Comparison of ENCODE assay signal across 17 mouse cellular contexts in genomic region chr7:79255752-79256151, GRCm38 (mm10). TPM values are rescaled to one million over a fixed set of nuclear protein-coding genes. Genes with fewer than 3 reads are reported as not detected.
DNase-seq lines count a peak whose midpoint lies in the region; ATAC-seq and TF ChIP-seq lines count a peak whose summit lies in the region.
"Had no signal": no experiment of that assay in that cellular context is flagged by ENCODE, and none has a peak within 500 bp of the region (broad histone marks: within the 10 kb centered on the region; RNA-seq: fewer than 3 reads in every experiment).

No protein-coding gene starts in this region.

- no peak overlapping the region for H3K4me3 ChIP-seq in heart, adult 2 months
- H3K4me3 ChIP-seq in heart, embryonic 11.5 days (ENCODE audit: low read depth, low read length) = no peak overlapping the region
- no peak overlapping the region for H3K4me3 ChIP-seq in liver, embryonic 15.5 days (replicated peaks)
- no peak overlapping the region for H3K4me3 ChIP-seq in liver, embryonic 12.5 days
- no peak overlapping the region for H3K4me3 ChIP-seq in MEL (ENCODE audit: control insufficient read depth in 1 of 2, insufficient read depth in 1 of 2, low read depth in 2 of 2, low read length in 2 of 2)
- no peak overlapping the region for H3K4me3 ChIP-seq in liver, postnatal 0 days (ENCODE audit: low read depth, low read length)
- H3K4me3 ChIP-seq: gastrocnemius, adult 2 months; hindbrain, embryonic 15.5 days; limb, embryonic 13.5 days; midbrain, embryonic 12.5 days had no signal

- H3K27me3 ChIP-seq in heart, adult 2 months (ENCODE audit: control insufficient read depth, insufficient read depth, low read length) = no peaks in the 10 kb centered on the region
- no peaks in the 10 kb centered on the region for H3K27me3 ChIP-seq in heart, embryonic 11.5 days (ENCODE audit: control insufficient read depth, insufficient read depth, low read length)
- H3K27me3 ChIP-seq in liver, embryonic 15.5 days = no peaks in the 10 kb centered on the region
- H3K27me3 ChIP-seq in liver, embryonic 12.5 days (replicated peaks) = no peaks in the 10 kb centered on the region
- H3K27me3 ChIP-seq in MEL (ENCODE audit: control insufficient read depth in 1 of 2, insufficient read depth in 2 of 2, low read length in 2 of 2) = peaks cover 0 to 2% of the 10 kb centered on the region in 2 experiments; a peak in 3 of 4 replicates
- H3K27me3 ChIP-seq in liver, postnatal 0 days (ENCODE audit: insufficient read depth, low read length) = no peaks in the 10 kb centered on the region
- H3K27me3 ChIP-seq: hindbrain, embryonic 15.5 days; limb, embryonic 13.5 days; midbrain, embryonic 12.5 days had no signal

- TF ChIP-seq EP300 in heart, adult 2 months (IDR thresholded peaks at IDR 0.05; ENCODE audit: insufficient read depth, low read depth, low read length) = no peak
- no peak for TF ChIP-seq EP300 in MEL (IDR thresholded peaks at IDR 0.05; ENCODE audit: low read depth in 1 of 2, low read length in 2 of 2)
- TF ChIP-seq EP300 in liver, postnatal 0 days (IDR thresholded peaks at IDR 0.05; ENCODE audit: low read depth) = no peak

- peak overlapping the region; percentile 64 for H3K27ac ChIP-seq in heart, adult 2 months
- no peak overlapping the region for H3K27ac ChIP-seq in heart, embryonic 11.5 days (ENCODE audit: low read depth, low read length)
- H3K27ac ChIP-seq in liver, embryonic 15.5 days (replicated peaks) = 0 out of 2 replicates have a peak overlapping the region, but pooled peaks have one; percentile 45
- no peak overlapping the region for H3K27ac ChIP-seq in liver, embryonic 12.5 days
- H3K27ac ChIP-seq in MEL (ENCODE audit: control insufficient read depth, low read depth, low read length) = no peak overlapping the region
- H3K27ac ChIP-seq in liver, postnatal 0 days (ENCODE audit: low read depth) = peak overlapping the region; percentile 85; the same call in 1 of the 2 replicates
- H3K27ac ChIP-seq: gastrocnemius, adult 2 months; hindbrain, embryonic 15.5 days; limb, embryonic 13.5 days; midbrain, embryonic 12.5 days had no signal

- H3K9me3 ChIP-seq in heart, embryonic 11.5 days (replicated peaks; ENCODE audit: control insufficient read depth, low read length) = no peaks in the 10 kb centered on the region
- no peaks in the 10 kb centered on the region for H3K9me3 ChIP-seq in liver, embryonic 15.5 days (replicated peaks)
- no peaks in the 10 kb centered on the region for H3K9me3 ChIP-seq in liver, embryonic 12.5 days (replicated peaks)
- H3K9me3 ChIP-seq in MEL (replicated peaks; ENCODE audit: insufficient read depth, low read length) = no peaks in the 10 kb centered on the region
- H3K9me3 ChIP-seq in liver, postnatal 0 days (ENCODE audit: low read length) = no peaks in the 10 kb centered on the region
- H3K9me3 ChIP-seq: hindbrain, embryonic 15.5 days; limb, embryonic 13.5 days; midbrain, embryonic 12.5 days had no signal

- no peaks in the 10 kb centered on the region for H3K36me3 ChIP-seq in heart, adult 2 months (ENCODE audit: control insufficient read depth, insufficient read depth, low read length)
- no peaks in the 10 kb centered on the region for H3K36me3 ChIP-seq in heart, embryonic 11.5 days (ENCODE audit: control insufficient read depth, insufficient read depth, low read length)
- H3K36me3 ChIP-seq in liver, embryonic 15.5 days (replicated peaks) = no peaks in the 10 kb centered on the region
- H3K36me3 ChIP-seq in liver, embryonic 12.5 days = no peaks in the 10 kb centered on the region
- no peaks in the 10 kb centered on the region for H3K36me3 ChIP-seq in MEL (ENCODE audit: control insufficient read depth in 1 of 2, insufficient read depth in 2 of 2, low read length in 2 of 2)
- no peaks in the 10 kb centered on the region for H3K36me3 ChIP-seq in liver, postnatal 0 days (replicated peaks; ENCODE audit: insufficient read depth, low read length)
- H3K36me3 ChIP-seq: hindbrain, embryonic 15.5 days; limb, embryonic 13.5 days; midbrain, embryonic 12.5 days had no signal

- peaks cover 6% of the 10 kb centered on the region for H3K4me1 ChIP-seq in heart, adult 2 months (ENCODE audit: control insufficient read depth, insufficient read depth, low read length)
- H3K4me1 ChIP-seq in heart, embryonic 11.5 days (ENCODE audit: control insufficient read depth, insufficient read depth, low read length) = no peaks in the 10 kb centered on the region; the same call in none of the 2 replicates
- H3K4me1 ChIP-seq in liver, embryonic 15.5 days (replicated peaks) = peaks cover 29% of the 10 kb centered on the region
- H3K4me1 ChIP-seq in liver, embryonic 12.5 days = peaks cover 11% of the 10 kb centered on the region
- H3K4me1 ChIP-seq in MEL (ENCODE audit: control insufficient read depth in 1 of 2, insufficient read depth in 2 of 2, low read length in 2 of 2) = peaks cover 0 to 3% of the 10 kb centered on the region in 2 experiments; a peak in 2 of 4 replicates
- peaks cover 26% of the 10 kb centered on the region for H3K4me1 ChIP-seq in liver, postnatal 0 days (ENCODE audit: insufficient read depth)
- H3K4me1 ChIP-seq: hindbrain, embryonic 15.5 days; midbrain, embryonic 12.5 days had no signal

- no peaks in the 10 kb centered on the region for H3K79me2 ChIP-seq in heart, adult 2 months (replicated peaks; ENCODE audit: control insufficient read depth, insufficient read depth, low read length)
- H3K79me2 ChIP-seq in MEL (ENCODE audit: control insufficient read depth, insufficient read depth, low read length, poor library complexity) = no peaks in the 10 kb centered on the region

- DNase-seq in heart, adult 2 months = no peak
- DNase-seq in MEL (ENCODE audit: low read depth, low spot score) = peak; percentile 33
- DNase-seq in liver, postnatal 0 days = no peak
- DNase-seq in retina, embryonic 14.5 days (ENCODE audit: low spot score) = no peak
- no peak for DNase-seq in kidney, postnatal 25 days
- DNase-seq: cerebellum, adult 11-12 months; gastrocnemius, adult 2 months; kidney, adult 8-10 months; lung, postnatal 14 days; thymus, postnatal 4 days had no signal

- no peak for TF ChIP-seq POLR2A in heart, adult 2 months (IDR thresholded peaks at IDR 0.05; ENCODE audit: insufficient read depth, low read depth, low read length)
- TF ChIP-seq POLR2A in MEL (IDR thresholded peaks at IDR 0.05; ENCODE audit: control insufficient read depth in 1 of 2, insufficient read depth in 1 of 2, low read depth in 1 of 2, low read length in 2 of 2, poor library complexity in 1 of 2) = no peak

- no peak; the same call in 1 of the 2 replicates for TF ChIP-seq RAD21 in MEL (IDR thresholded peaks at IDR 0.05; ENCODE audit: low read depth, low read length)

- intact Hi-C loops in heart, adult 2 months (cut with DNase I) = no loop called here

- no peak for ATAC-seq in heart, embryonic 11.5 days (replicated peaks; ENCODE audit: insufficient number of reproducible peaks, low FRiP score, low TSS enrichment)
- ATAC-seq in liver, embryonic 15.5 days (ENCODE audit: insufficient read depth) = no peak
- ATAC-seq in liver, embryonic 12.5 days = no peak
- no peak for ATAC-seq in liver, postnatal 0 days
- ATAC-seq: forebrain, embryonic 14.5 days had no signal

- H3K9ac ChIP-seq in heart, adult 2 months (ENCODE audit: low read depth, low read length) = no peak overlapping the region
- no peak overlapping the region for H3K9ac ChIP-seq in heart, embryonic 11.5 days (ENCODE audit: low read depth, low read length)
- no peak overlapping the region for H3K9ac ChIP-seq in liver, embryonic 15.5 days
- no peak overlapping the region for H3K9ac ChIP-seq in liver, embryonic 12.5 days
- no peak overlapping the region for H3K9ac ChIP-seq in MEL (ENCODE audit: control insufficient read depth, low read depth, low read length, poor library complexity, severe bottlenecking)
- no peak overlapping the region for H3K9ac ChIP-seq in liver, postnatal 0 days (replicated peaks)
- H3K9ac ChIP-seq: hindbrain, embryonic 15.5 days; limb, embryonic 13.5 days; midbrain, embryonic 12.5 days had no signal

- peak; percentile 33 for TF ChIP-seq CTCF in heart, adult 2 months (IDR thresholded peaks at IDR 0.05)
- TF ChIP-seq CTCF in MEL (IDR thresholded peaks at IDR 0.05 in 2 of 3, conservative IDR thresholded peaks at IDR 0.05 in 1 of 3; ENCODE audit: control insufficient read depth in 1 of 3, insufficient read depth in 1 of 3, low read depth in 2 of 3, low read length in 3 of 3, poor library complexity in 1 of 3, severe bottlenecking in 1 of 3) = peak; percentile 34 to 45 (median 41)
- TF ChIP-seq CTCF in liver, postnatal 0 days (IDR thresholded peaks at IDR 0.05; ENCODE audit: low read depth) = peak; percentile 33

- H3K4me2 ChIP-seq in heart, embryonic 11.5 days = no peak overlapping the region
- no peak overlapping the region for H3K4me2 ChIP-seq in liver, embryonic 15.5 days
- no peak overlapping the region for H3K4me2 ChIP-seq in liver, embryonic 12.5 days
- no peak overlapping the region for H3K4me2 ChIP-seq in liver, postnatal 0 days (ENCODE audit: low read depth, low read length)
- H3K4me2 ChIP-seq: hindbrain, embryonic 15.5 days; limb, embryonic 13.5 days; midbrain, embryonic 12.5 days had no signal

- WGBS in heart, adult 2 months = 84% methylated on average over 10 of the region's 10 CpGs
- WGBS in heart, embryonic 11.5 days (ENCODE audit: insufficient replicate concordance) = 80% methylated on average over 10 of the region's 10 CpGs
- WGBS in liver, embryonic 15.5 days (ENCODE audit: insufficient replicate concordance) = 76% methylated on average over 10 of the region's 10 CpGs
- WGBS in liver, embryonic 12.5 days (ENCODE audit: insufficient replicate concordance) = 72% methylated on average over 10 of the region's 10 CpGs
- 86% methylated on average over 10 of the region's 10 CpGs for WGBS in liver, postnatal 0 days (ENCODE audit: insufficient replicate concordance)

TF ChIP-seq in MEL, 35 proteins besides CTCF, POLR2A, EP300 and RAD21 (continues in another document):
- no peak for TF ChIP-seq UBTF (IDR thresholded peaks at IDR 0.05; ENCODE audit: borderline replicate concordance, insufficient read depth, low read depth, low read length)
- TF ChIP-seq ZC3H11A (IDR thresholded peaks at IDR 0.05; ENCODE audit: low read depth, low read length) = no peak
- TF ChIP-seq MAFK (IDR thresholded peaks at IDR 0.05; ENCODE audit: borderline replicate concordance, low read depth, low read length) = no peak
- no peak for TF ChIP-seq NRF1 (IDR thresholded peaks at IDR 0.05; ENCODE audit: insufficient read depth, low read depth, low read length, poor library complexity, severe bottlenecking)
- no peak for TF ChIP-seq MAZ (IDR thresholded peaks at IDR 0.05; ENCODE audit: low read depth, low read length)

RNA-seq across cellular contexts. Expression of gene Abhd2, which starts 17.2 kb away (rescaled TPM):
- 10 to 100 TPM; 33.8 to 36.3 TPM for total RNA-seq in heart, adult 2 months (2021)
- 8.4 and 15.8 TPM in 2 replicates for polyA plus RNA-seq in heart, adult 2 months (2012; rRNA removed)
- 4.9 and 6.1 TPM in 2 replicates for polyA plus RNA-seq in heart, embryonic 11.5 days (2014; fragmentation: Nextera tagmentation; extraction: Ambion mirVana)
- polyA plus RNA-seq in liver, embryonic 15.5 days (2015; fragmentation: Nextera tagmentation; extraction: Ambion mirVana) = 11.4 TPM in 2 replicates
- polyA plus RNA-seq in liver, embryonic 12.5 days (2016; fragmentation: Nextera tagmentation; extraction: Ambion mirVana) = 9.6 and 10.5 TPM in 2 replicates
- total RNA-seq in MEL (2012; rRNA removed) = 13.6 and 13.7 TPM in 2 replicates
- polyA plus RNA-seq in MEL (2012; ENCODE audit: insufficient read depth in 1 of 2, insufficient read length in 2 of 2, low read depth in 1 of 2, low replicate concordance in 2 of 2, missing spikeins in 1 of 2) = 10 to 100 TPM in 1 of 2 experiments, not detected in 1; 32.0 TPM
- 38.2 and 49.3 TPM in 2 replicates for polyA plus RNA-seq in liver, postnatal 0 days (2015; fragmentation: Nextera tagmentation; extraction: Ambion mirVana)

Comparison
In these comparisons a context has a peak if more than half of its experiments do, and no peak if none do; other contexts are left out.
1. H3K27ac ChIP-seq: peak in heart, adult 2 months (single experiment), liver, embryonic 15.5 days (single experiment) and liver, postnatal 0 days (single experiment); none in heart, embryonic 11.5 days (single experiment), liver, embryonic 12.5 days (single experiment) and MEL (single experiment).
2. Peak in every context shown above with its lines, with median percentiles within 50 percentile points of each other: CTCF ChIP-seq.